Mouse (Mus musculus): ENCODE data around the gene Iqcf1. TPM values are rescaled to one million over a fixed set of nuclear protein-coding genes. Genes with fewer than 3 reads are reported as not detected.

Gene Iqcf1
- polyA plus RNA-seq, 1 experiment = not detected

GRCm38 (mm10) chr9:106469317-106469716 lies 30.4 kb upstream of the Iqcf1 start:
- 34% methylated on average over 6 of the region's 6 CpGs for whole genome bisulfite sequencing
- H3K4me3 ChIP-seq (replicated peaks; ENCODE audit: control insufficient read depth, low read depth, low read length) = no peak overlapping the region
- no peak for TF ChIP-seq CTCF (IDR thresholded peaks at IDR 0.05; ENCODE audit: control insufficient read depth, insufficient read depth, low read length)
- no peak for TF ChIP-seq POLR2A (IDR thresholded peaks at IDR 0.05; ENCODE audit: borderline replicate concordance, control insufficient read depth, low read depth, low read length)
- no peaks in the 10 kb centered on the region for H3K4me1 ChIP-seq (ENCODE audit: control insufficient read depth, insufficient read depth, low read length)
- H3K27ac ChIP-seq (ENCODE audit: control insufficient read depth, insufficient read depth, low read depth, low read length, poor library complexity) = no peak overlapping the region

GRCm38 (mm10) chr9:106469776-106470175 lies 30.0 kb upstream of the Iqcf1 start:
- TF ChIP-seq POLR2A (IDR thresholded peaks at IDR 0.05; ENCODE audit: borderline replicate concordance, control insufficient read depth, low read depth, low read length) = no peak
- no peak for TF ChIP-seq CTCF (IDR thresholded peaks at IDR 0.05; ENCODE audit: control insufficient read depth, insufficient read depth, low read length)
- H3K4me3 ChIP-seq (replicated peaks; ENCODE audit: control insufficient read depth, low read depth, low read length) = no peak overlapping the region
- no peaks in the 10 kb centered on the region for H3K4me1 ChIP-seq (ENCODE audit: control insufficient read depth, insufficient read depth, low read length)
- H3K27ac ChIP-seq (ENCODE audit: control insufficient read depth, insufficient read depth, low read depth, low read length, poor library complexity) = no peak overlapping the region
- WGBS = 30% methylated on average over 9 of the region's 9 CpGs

GRCm38 (mm10) chr9:106470991-106471750 lies 28.6 kb upstream of the Iqcf1 start:
- no peak overlapping the region for H3K27ac ChIP-seq (ENCODE audit: control insufficient read depth, insufficient read depth, low read depth, low read length, poor library complexity)
- no peak for TF ChIP-seq CTCF (IDR thresholded peaks at IDR 0.05; ENCODE audit: control insufficient read depth, insufficient read depth, low read length)
- TF ChIP-seq POLR2A (IDR thresholded peaks at IDR 0.05; ENCODE audit: borderline replicate concordance, control insufficient read depth, low read depth, low read length) = no peak
- no peaks in the 10 kb centered on the region for H3K4me1 ChIP-seq (ENCODE audit: control insufficient read depth, insufficient read depth, low read length)
- no peak overlapping the region for H3K4me3 ChIP-seq (replicated peaks; ENCODE audit: control insufficient read depth, low read depth, low read length)
- whole genome bisulfite sequencing = 84% methylated on average over 14 of the region's 14 CpGs

- Histone ChIP-seq H3K27ac (ENCODE audit: control insufficient read depth, insufficient read depth, low read depth, low read length, poor library complexity) (no peak overlapping the region), H3K4me1 (ENCODE audit: control insufficient read depth, insufficient read depth, low read length) (no peaks in the 10 kb centered on the region), H3K4me3 (replicated peaks; ENCODE audit: control insufficient read depth, low read depth, low read length) (no peak overlapping the region)
- 82% methylated on average over 5 of the region's 5 CpGs for WGBS
- no peak for TF ChIP-seq CTCF (IDR thresholded peaks at IDR 0.05; ENCODE audit: control insufficient read depth, insufficient read depth, low read length)
- TF ChIP-seq POLR2A (IDR thresholded peaks at IDR 0.05; ENCODE audit: borderline replicate concordance, control insufficient read depth, low read depth, low read length) = no peak
Observed at GRCm38 (mm10) chr9:106471892-106472291, 27.9 kb upstream of the Iqcf1 start.

GRCm38 (mm10) chr9:106472321-106472720 lies 27.4 kb upstream of the Iqcf1 start:
- WGBS = 78% methylated on average over 4 of the region's 4 CpGs
- no peak overlapping the region for H3K4me3 ChIP-seq (replicated peaks; ENCODE audit: control insufficient read depth, low read depth, low read length)
- TF ChIP-seq CTCF (IDR thresholded peaks at IDR 0.05; ENCODE audit: control insufficient read depth, insufficient read depth, low read length) (no peak), POLR2A (IDR thresholded peaks at IDR 0.05; ENCODE audit: borderline replicate concordance, control insufficient read depth, low read depth, low read length) (no peak)
- H3K4me1 ChIP-seq (ENCODE audit: control insufficient read depth, insufficient read depth, low read length) = no peaks in the 10 kb centered on the region
- H3K27ac ChIP-seq (ENCODE audit: control insufficient read depth, insufficient read depth, low read depth, low read length, poor library complexity) = no peak overlapping the region

GRCm38 (mm10) chr9:106473081-106473752 lies 26.6 kb upstream of the Iqcf1 start:
- 84% methylated on average over 16 of the region's 16 CpGs for WGBS
- TF ChIP-seq POLR2A (IDR thresholded peaks at IDR 0.05; ENCODE audit: borderline replicate concordance, control insufficient read depth, low read depth, low read length) (no peak), CTCF (IDR thresholded peaks at IDR 0.05; ENCODE audit: control insufficient read depth, insufficient read depth, low read length) (no peak)
- H3K4me1 ChIP-seq (ENCODE audit: control insufficient read depth, insufficient read depth, low read length) = no peaks in the 10 kb centered on the region; the same call in 1 of the 2 replicates
- no peak overlapping the region for H3K4me3 ChIP-seq (replicated peaks; ENCODE audit: control insufficient read depth, low read depth, low read length)
- H3K27ac ChIP-seq (ENCODE audit: control insufficient read depth, insufficient read depth, low read depth, low read length, poor library complexity) = no peak overlapping the region

- Histone ChIP-seq H3K27ac (ENCODE audit: control insufficient read depth, insufficient read depth, low read depth, low read length, poor library complexity) (no peak overlapping the region), H3K4me3 (replicated peaks; ENCODE audit: control insufficient read depth, low read depth, low read length) (no peak overlapping the region), H3K4me1 (ENCODE audit: control insufficient read depth, insufficient read depth, low read length) (no peaks in the 10 kb centered on the region; the same call in 1 of the 2 replicates)
- TF ChIP-seq CTCF (IDR thresholded peaks at IDR 0.05; ENCODE audit: control insufficient read depth, insufficient read depth, low read length) (no peak), POLR2A (IDR thresholded peaks at IDR 0.05; ENCODE audit: borderline replicate concordance, control insufficient read depth, low read depth, low read length) (no peak)
- WGBS = 78% methylated on average over 5 of the region's 5 CpGs
Observed at GRCm38 (mm10) chr9:106473753-106474105, 26.0 kb upstream of the Iqcf1 start.

- 31% methylated on average over 6 of the region's 6 CpGs for WGBS
- no peaks in the 10 kb centered on the region; the same call in 1 of the 2 replicates for H3K4me1 ChIP-seq (ENCODE audit: control insufficient read depth, insufficient read depth, low read length)
- TF ChIP-seq CTCF (IDR thresholded peaks at IDR 0.05; ENCODE audit: control insufficient read depth, insufficient read depth, low read length) (peak; percentile 54; the same call in 1 of the 2 replicates), POLR2A (IDR thresholded peaks at IDR 0.05; ENCODE audit: borderline replicate concordance, control insufficient read depth, low read depth, low read length) (no peak)
Observed at GRCm38 (mm10) chr9:106474456-106474855, 25.3 kb upstream of the Iqcf1 start.

More at GRCm38 (mm10) chr9:106474456-106474855, 25.3 kb upstream of the Iqcf1 start:
- no peak overlapping the region for H3K4me3 ChIP-seq (replicated peaks; ENCODE audit: control insufficient read depth, low read depth, low read length)
- no peak overlapping the region for H3K27ac ChIP-seq (ENCODE audit: control insufficient read depth, insufficient read depth, low read depth, low read length, poor library complexity)

All from bone marrow, adult 2 months (tissue).